Comparison of ENCODE assay signal across 9 mouse cellular contexts in genomic region chr16:74412471-74413291, GRCm38 (mm10). TPM values are rescaled to one million over a fixed set of nuclear protein-coding genes. Genes with fewer than 3 reads are reported as not detected.
DNase-seq lines count a peak whose midpoint lies in the region; ATAC-seq lines count a peak whose summit lies in the region.
"Had no signal": no experiment of that assay in that cellular context is flagged by ENCODE, and none has a peak within 500 bp of the region (broad histone marks: within the 10 kb centered on the region; RNA-seq: fewer than 3 reads in every experiment).

No protein-coding gene starts in this region.

- peak overlapping the region; percentile 78 for H3K4me3 ChIP-seq in megakaryocyte, embryonic 14.5 days (replicated peaks)
- peak overlapping the region; percentile 69 for H3K4me3 ChIP-seq in forebrain, embryonic 14.5 days (ENCODE audit: low read depth, low read length)
- peak overlapping the region; percentile 69 for H3K4me3 ChIP-seq in hindbrain, embryonic 10.5 days
- H3K4me3 ChIP-seq in lung, embryonic 15.5 days: peak overlapping the region; percentile 53

- H3K4me2 ChIP-seq in forebrain, embryonic 14.5 days (ENCODE audit: low read length): peak overlapping the region; percentile 95
- H3K4me2 ChIP-seq in lung, embryonic 15.5 days: peak overlapping the region; percentile 81

- peaks cover 6% of the 10 kb centered on the region for H3K9me3 ChIP-seq in megakaryocyte, embryonic 14.5 days
- no peaks in the 10 kb centered on the region for H3K9me3 ChIP-seq in forebrain, embryonic 14.5 days (replicated peaks; ENCODE audit: control insufficient read depth, low read length)
- no peaks in the 10 kb centered on the region for H3K9me3 ChIP-seq in hindbrain, embryonic 10.5 days
- H3K9me3 ChIP-seq in lung, embryonic 15.5 days: no peaks in the 10 kb centered on the region

- peak overlapping the region; percentile 91 for H3K27ac ChIP-seq in forebrain, embryonic 14.5 days (ENCODE audit: low read depth, low read length)
- peak overlapping the region; percentile 86 for H3K27ac ChIP-seq in hindbrain, embryonic 10.5 days
- peak overlapping the region; percentile 56; the same call in 1 of the 2 replicates for H3K27ac ChIP-seq in lung, embryonic 15.5 days

- under 1% methylated on average over 20 of the region's 20 CpGs for WGBS in forebrain, embryonic 14.5 days
- under 1% methylated on average over 20 of the region's 20 CpGs for WGBS in hindbrain, embryonic 10.5 days
- under 1% methylated on average over 20 of the region's 20 CpGs for WGBS in lung, embryonic 15.5 days

- peaks cover 33% of the 10 kb centered on the region for H3K27me3 ChIP-seq in megakaryocyte, embryonic 14.5 days (replicated peaks)
- H3K27me3 ChIP-seq in forebrain, embryonic 14.5 days (replicated peaks; ENCODE audit: control insufficient read depth, insufficient read depth, low read length): no peaks in the 10 kb centered on the region
- H3K27me3 ChIP-seq in hindbrain, embryonic 10.5 days (ENCODE audit: insufficient read depth, poor library complexity, severe bottlenecking): peaks cover 17% of the 10 kb centered on the region
- H3K27me3 ChIP-seq in lung, embryonic 15.5 days: no peaks in the 10 kb centered on the region
- H3K27me3 ChIP-seq: CH12.LX had no signal

- peak; percentile 92 for DNase-seq in forebrain, embryonic 14.5 days (ENCODE audit: low spot score)
- DNase-seq in hindbrain, embryonic 10.5 days (ENCODE audit: low spot score): peak; percentile 68
- DNase-seq in layer of hippocampus, adult 8-10 months (ENCODE audit: low spot score in 2 of 2): peak; percentile 43 to 63
- peak; percentile 32 for DNase-seq in retina, adult 2 months (ENCODE audit: low read depth, low spot score)
- DNase-seq in thymus, postnatal 10 days (ENCODE audit: low spot score in 2 of 2): no peak

- peak overlapping the region; percentile 78 for H3K9ac ChIP-seq in forebrain, embryonic 14.5 days (ENCODE audit: low read length)
- peak overlapping the region; percentile 16; the same call in 1 of the 2 replicates for H3K9ac ChIP-seq in lung, embryonic 15.5 days

- no peak for ATAC-seq in megakaryocyte, adult 5-6 weeks (ENCODE audit: poor library complexity, severe bottlenecking)
- peak; percentile 47 for ATAC-seq in forebrain, embryonic 14.5 days
- ATAC-seq in lung, embryonic 15.5 days (ENCODE audit: borderline replicate concordance, extremely low read depth, low FRiP score, low TSS enrichment): no peak

- H3K36me3 ChIP-seq in megakaryocyte, embryonic 14.5 days (replicated peaks; ENCODE audit: low read length): no peaks in the 10 kb centered on the region
- no peaks in the 10 kb centered on the region for H3K36me3 ChIP-seq in forebrain, embryonic 14.5 days (ENCODE audit: control insufficient read depth, insufficient read depth, low read length)
- no peaks in the 10 kb centered on the region for H3K36me3 ChIP-seq in hindbrain, embryonic 10.5 days
- no peaks in the 10 kb centered on the region for H3K36me3 ChIP-seq in lung, embryonic 15.5 days

- H3K4me1 ChIP-seq in megakaryocyte, embryonic 14.5 days: peaks cover 21% of the 10 kb centered on the region
- no peaks in the 10 kb centered on the region for H3K4me1 ChIP-seq in forebrain, embryonic 14.5 days (ENCODE audit: control insufficient read depth, insufficient read depth, low read length)
- H3K4me1 ChIP-seq in hindbrain, embryonic 10.5 days (replicated peaks): peaks cover 26% of the 10 kb centered on the region
- 0 out of 2 replicates have a peak, but pooled peaks cover 3% of the 10 kb centered on the region for H3K4me1 ChIP-seq in lung, embryonic 15.5 days

RNA-seq across cellular contexts. Expression of gene Robo2, which starts 1.1 kb away (rescaled TPM):
- polyA plus RNA-seq in megakaryocyte, embryonic 14.5 days (2012; ENCODE audit: insufficient read depth, low replicate concordance): 0.51 TPM in 1 of 2 replicates, not detected in the other
- 0.82 TPM in 1 of 2 replicates, not detected in the other for total RNA-seq in megakaryocyte, adult 5-6 weeks (2015)
- total RNA-seq in megakaryocyte, adult 5-6 weeks (2017): not detected in 2 replicates
- polyA plus RNA-seq in forebrain, embryonic 14.5 days (2014; fragmentation: Nextera tagmentation; extraction: Ambion mirVana): 64.7 and 94.0 TPM in 2 replicates
- polyA plus RNA-seq in hindbrain, embryonic 10.5 days (2016; fragmentation: Nextera tagmentation; extraction: Ambion mirVana): 16.7 and 21.9 TPM in 2 replicates
- total RNA-seq in layer of hippocampus, adult 8-10 months (2022): 100 to 1,000 TPM in 1 of 4 experiments, 10 to 100 TPM in 3; 97.2 to 101 (median 99.2) TPM
- 38.7 and 38.8 TPM in 2 replicates for polyA plus RNA-seq in lung, embryonic 15.5 days (2015; fragmentation: Nextera tagmentation; extraction: Ambion mirVana)
- total RNA-seq: CH12.LX had no signal

Comparison
In these comparisons a context has a peak if more than half of its experiments do, and no peak if none do; other contexts are left out.
1. DNase-seq: peak in forebrain, embryonic 14.5 days (single experiment), hindbrain, embryonic 10.5 days (single experiment), layer of hippocampus, adult 8-10 months (2 of 2) and retina, adult 2 months (single experiment); none in thymus, postnatal 10 days (0 of 2).
2. RNA of gene Robo2, which starts 1.1 kb away (polyA plus RNA-seq): 64.7 to 94.0 TPM in forebrain, embryonic 14.5 days, 38.7 to 38.8 TPM in lung, embryonic 15.5 days and 16.7 to 21.9 TPM in hindbrain, embryonic 10.5 days; 0.51 TPM in megakaryocyte, embryonic 14.5 days; every median in the first group is over 10 times any median in the second.
3. Peak in every context shown above with its lines, with median percentiles within 50 percentile points of each other: H3K4me3 ChIP-seq and H3K27ac ChIP-seq.